Mouse (Mus musculus): Measurements from ENCODE around the gene Slc25a25. TPM values are rescaled to one million over a fixed set of nuclear protein-coding genes. Genes with fewer than 3 reads are reported as not detected.
"Not testable (repeated sequence)": the region's sequence is repeated elsewhere in the genome, so short reads cannot be mapped to it uniquely, and the experiment has no call there.

Gene Slc25a25
- polyA plus RNA-seq, 1 experiment from 2014 or later, result 14.8 TPM

- 2% methylated on average over 5 of the region's 5 CpGs for WGBS
- H3K9ac ChIP-seq (ENCODE audit: low read depth, low read length), result no peak overlapping the region
- no peaks in the 10 kb centered on the region for H3K36me3 ChIP-seq (ENCODE audit: control insufficient read depth, insufficient read depth, low read length)
- H3K4me3 ChIP-seq (ENCODE audit: low read length), result no peak overlapping the region
- H3K9me3 ChIP-seq (ENCODE audit: control insufficient read depth, low read length), result no peaks in the 10 kb centered on the region
- ATAC-seq (ENCODE audit: low FRiP score, low TSS enrichment), result peak; percentile 37; the same call in 1 of the 2 replicates
- H3K4me2 ChIP-seq (replicated peaks; ENCODE audit: low read depth, low read length), result no peak overlapping the region
- H3K27ac ChIP-seq (ENCODE audit: low read depth, low read length), result no peak overlapping the region
- no peaks in the 10 kb centered on the region for H3K4me1 ChIP-seq (ENCODE audit: control insufficient read depth, insufficient read depth, low read length)
- H3K27me3 ChIP-seq (ENCODE audit: control insufficient read depth, insufficient read depth, low read length), result no peaks in the 10 kb centered on the region
Observed at GRCm38 (mm10) chr2:32488679-32489078, 37.4 kb upstream of the Slc25a25 start.

DNA sequence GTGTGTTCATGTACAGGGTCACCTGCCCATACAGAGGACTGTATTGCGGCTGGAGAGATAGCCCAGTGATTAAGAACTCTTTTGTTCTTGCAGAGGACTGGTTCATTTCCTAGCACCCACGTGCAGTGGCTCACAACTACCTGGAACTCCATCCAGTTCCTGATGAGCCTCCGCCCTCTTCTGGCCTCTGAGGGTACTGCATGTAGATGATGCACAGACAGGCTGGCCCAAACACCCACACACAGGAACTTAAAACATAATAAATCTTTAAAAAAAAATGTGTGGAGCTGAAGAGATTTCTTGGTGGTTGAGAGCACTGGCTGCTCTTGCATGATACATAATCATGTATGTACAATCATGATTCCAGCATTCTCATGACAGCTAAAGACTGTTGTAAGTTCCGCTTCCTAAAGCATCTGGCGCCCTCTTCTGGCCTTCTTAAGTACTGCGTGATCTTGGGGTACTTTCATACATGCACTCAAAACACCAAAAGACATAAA, 35.9 kb upstream of the Slc25a25 start:
- Histone ChIP-seq H3K9me3 (ENCODE audit: control insufficient read depth, low read length) (no peaks in the 10 kb centered on the region), H3K9ac (ENCODE audit: low read depth, low read length) (no peak overlapping the region), H3K4me2 (replicated peaks; ENCODE audit: low read depth, low read length) (no peak overlapping the region), H3K4me1 (ENCODE audit: control insufficient read depth, insufficient read depth, low read length) (no peaks in the 10 kb centered on the region), H3K27me3 (ENCODE audit: control insufficient read depth, insufficient read depth, low read length) (no peaks in the 10 kb centered on the region), H3K27ac (ENCODE audit: low read depth, low read length) (no peak overlapping the region), H3K36me3 (ENCODE audit: control insufficient read depth, insufficient read depth, low read length) (no peaks in the 10 kb centered on the region), H3K4me3 (ENCODE audit: low read length) (no peak overlapping the region)
- ATAC-seq (ENCODE audit: low FRiP score, low TSS enrichment), result peak; percentile 60
- 8% methylated on average over 6 of the region's 6 CpGs for WGBS

DNA sequence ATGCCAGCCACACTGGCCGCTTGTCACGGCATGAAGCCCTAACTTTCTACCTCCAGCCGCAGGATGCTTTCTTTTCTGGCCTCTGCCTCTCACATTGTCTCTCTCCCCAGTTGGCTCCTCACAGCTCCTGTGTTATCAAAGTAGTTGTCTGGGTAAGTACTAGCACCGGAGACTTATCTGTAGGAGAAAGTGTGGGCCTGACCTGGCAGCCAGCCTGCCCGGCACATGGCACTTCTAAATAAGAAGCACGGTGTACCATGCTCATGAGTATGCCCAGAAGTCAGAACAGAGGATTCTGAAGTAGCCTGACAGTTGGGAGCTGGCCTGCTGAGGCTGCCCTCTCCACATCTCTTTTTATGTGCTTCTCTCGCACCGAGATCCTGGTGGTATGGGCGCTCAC, 34.9 kb upstream of the Slc25a25 start:
- no peak for ATAC-seq (ENCODE audit: low FRiP score, low TSS enrichment)
- Histone ChIP-seq H3K27ac (ENCODE audit: low read depth, low read length) (no peak overlapping the region), H3K36me3 (ENCODE audit: control insufficient read depth, insufficient read depth, low read length) (no peaks in the 10 kb centered on the region), H3K9ac (ENCODE audit: low read depth, low read length) (no peak overlapping the region), H3K4me2 (replicated peaks; ENCODE audit: low read depth, low read length) (no peak overlapping the region), H3K4me3 (ENCODE audit: low read length) (no peak overlapping the region), H3K4me1 (ENCODE audit: control insufficient read depth, insufficient read depth, low read length) (no peaks in the 10 kb centered on the region), H3K9me3 (ENCODE audit: control insufficient read depth, low read length) (no peaks in the 10 kb centered on the region), H3K27me3 (ENCODE audit: control insufficient read depth, insufficient read depth, low read length) (no peaks in the 10 kb centered on the region)
- 96% methylated on average over 9 of the region's 9 CpGs for WGBS

- Histone ChIP-seq H3K9me3 (ENCODE audit: control insufficient read depth, low read length) (no peaks in the 10 kb centered on the region), H3K36me3 (ENCODE audit: control insufficient read depth, insufficient read depth, low read length) (no peaks in the 10 kb centered on the region), H3K27me3 (ENCODE audit: control insufficient read depth, insufficient read depth, low read length) (no peaks in the 10 kb centered on the region), H3K4me3 (ENCODE audit: low read length) (no peak overlapping the region), H3K4me2 (replicated peaks; ENCODE audit: low read depth, low read length) (no peak overlapping the region), H3K4me1 (ENCODE audit: control insufficient read depth, insufficient read depth, low read length) (no peaks in the 10 kb centered on the region), H3K9ac (ENCODE audit: low read depth, low read length) (no peak overlapping the region; the same call in 1 of the 2 replicates), H3K27ac (ENCODE audit: low read depth, low read length) (no peak overlapping the region)
- 79% methylated on average over 4 of the region's 4 CpGs for WGBS
- ATAC-seq (ENCODE audit: low FRiP score, low TSS enrichment), result no peak
Observed at GRCm38 (mm10) chr2:32485751-32486150, 34.5 kb upstream of the Slc25a25 start.

- H3K4me3 ChIP-seq (ENCODE audit: low read length), result no peak overlapping the region
- no peak overlapping the region; the same call in 1 of the 2 replicates for H3K9ac ChIP-seq (ENCODE audit: low read depth, low read length)
- WGBS, result 69% methylated on average over 6 of the region's 6 CpGs
- no peak overlapping the region for H3K27ac ChIP-seq (ENCODE audit: low read depth, low read length)
- H3K4me2 ChIP-seq (replicated peaks; ENCODE audit: low read depth, low read length), result no peak overlapping the region
- no peaks in the 10 kb centered on the region for H3K36me3 ChIP-seq (ENCODE audit: control insufficient read depth, insufficient read depth, low read length)
- H3K4me1 ChIP-seq (ENCODE audit: control insufficient read depth, insufficient read depth, low read length), result no peaks in the 10 kb centered on the region
- no peaks in the 10 kb centered on the region for H3K9me3 ChIP-seq (ENCODE audit: control insufficient read depth, low read length)
- no peak for ATAC-seq (ENCODE audit: low FRiP score, low TSS enrichment)
- no peaks in the 10 kb centered on the region for H3K27me3 ChIP-seq (ENCODE audit: control insufficient read depth, insufficient read depth, low read length)
Observed at GRCm38 (mm10) chr2:32484933-32485332, 33.7 kb upstream of the Slc25a25 start.

DNA sequence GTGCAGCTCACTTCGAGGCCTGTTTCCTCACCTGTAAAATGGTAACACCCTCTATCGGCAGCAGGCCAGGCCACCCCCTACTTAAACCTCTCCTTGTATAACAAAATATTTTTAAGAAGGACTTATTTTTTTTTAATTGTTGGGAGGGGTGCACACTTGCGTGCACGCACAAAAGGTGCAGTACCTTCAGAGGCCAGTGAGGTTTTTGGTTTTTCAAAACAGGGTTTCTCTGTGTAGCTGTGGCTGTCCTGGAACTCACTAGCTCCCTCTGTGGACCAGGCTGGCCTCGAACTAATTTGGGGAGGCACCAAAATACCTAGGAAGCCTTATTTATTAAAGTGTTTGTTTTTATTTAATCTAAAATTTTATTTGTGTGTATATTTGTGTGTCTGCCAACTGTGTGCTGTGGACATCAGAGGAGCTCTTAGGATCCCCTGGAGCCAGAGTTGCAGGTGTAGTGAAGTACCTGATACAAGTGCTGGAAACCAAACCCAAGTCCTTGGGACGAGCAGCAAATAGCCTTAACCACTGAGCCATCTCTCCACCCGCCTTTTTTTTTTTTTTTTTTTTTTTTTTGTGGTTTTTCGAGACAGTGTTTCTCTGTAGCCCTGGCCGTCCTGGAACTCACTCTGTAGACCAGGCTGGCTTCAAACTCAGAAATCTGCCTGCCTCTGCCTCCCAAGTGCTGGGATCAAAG, 32.1 kb upstream of the Slc25a25 start:
- no peaks in the 10 kb centered on the region for H3K36me3 ChIP-seq (ENCODE audit: control insufficient read depth, insufficient read depth, low read length)
- no peaks in the 10 kb centered on the region for H3K9me3 ChIP-seq (ENCODE audit: control insufficient read depth, low read length)
- 71% methylated on average over 9 of the region's 9 CpGs for WGBS
- H3K27ac ChIP-seq (ENCODE audit: low read depth, low read length), result no peak overlapping the region
- no peak for ATAC-seq (ENCODE audit: low FRiP score, low TSS enrichment)
- no peak overlapping the region for H3K4me2 ChIP-seq (replicated peaks; ENCODE audit: low read depth, low read length)
- no peaks in the 10 kb centered on the region for H3K27me3 ChIP-seq (ENCODE audit: control insufficient read depth, insufficient read depth, low read length)
- H3K9ac ChIP-seq (ENCODE audit: low read depth, low read length), result no peak overlapping the region
- no peak overlapping the region for H3K4me3 ChIP-seq (ENCODE audit: low read length)
- no peaks in the 10 kb centered on the region for H3K4me1 ChIP-seq (ENCODE audit: control insufficient read depth, insufficient read depth, low read length)

DNA sequence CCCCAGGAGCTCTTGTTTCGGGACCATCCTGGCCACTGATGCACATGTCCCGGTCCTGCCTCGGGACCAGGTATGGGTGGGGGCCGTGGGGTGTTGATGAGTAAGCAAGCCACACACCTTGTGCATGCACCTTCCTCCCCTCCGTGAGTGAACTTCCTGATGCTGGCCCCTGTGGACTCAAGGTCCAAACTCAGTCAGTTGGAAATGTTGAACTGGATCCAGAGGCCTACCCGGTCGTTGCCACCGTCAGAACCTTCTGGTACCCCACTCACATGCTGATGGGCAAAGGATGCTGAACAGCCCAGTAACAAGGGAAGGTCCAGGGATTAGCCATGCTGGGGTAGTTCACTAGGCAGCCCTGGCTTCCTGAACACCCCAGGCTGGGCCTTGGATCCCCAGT, 31.1 kb upstream of the Slc25a25 start:
- Histone ChIP-seq H3K4me2 (replicated peaks; ENCODE audit: low read depth, low read length) (no peak overlapping the region), H3K4me3 (ENCODE audit: low read length) (no peak overlapping the region), H3K36me3 (ENCODE audit: control insufficient read depth, insufficient read depth, low read length) (no peaks in the 10 kb centered on the region), H3K27ac (ENCODE audit: low read depth, low read length) (no peak overlapping the region), H3K27me3 (ENCODE audit: control insufficient read depth, insufficient read depth, low read length) (no peaks in the 10 kb centered on the region), H3K9ac (ENCODE audit: low read depth, low read length) (no peak overlapping the region), H3K9me3 (ENCODE audit: control insufficient read depth, low read length) (no peaks in the 10 kb centered on the region), H3K4me1 (ENCODE audit: control insufficient read depth, insufficient read depth, low read length) (no peaks in the 10 kb centered on the region)
- ATAC-seq (ENCODE audit: low FRiP score, low TSS enrichment), result no peak
- WGBS, result 88% methylated on average over 8 of the region's 8 CpGs

- not testable (repeated sequence) for H3K4me1 ChIP-seq (ENCODE audit: control insufficient read depth, insufficient read depth, low read length); H3K27me3 ChIP-seq (ENCODE audit: control insufficient read depth, insufficient read depth, low read length); H3K36me3 ChIP-seq (ENCODE audit: control insufficient read depth, insufficient read depth, low read length); H3K9me3 ChIP-seq (ENCODE audit: control insufficient read depth, low read length); H3K27ac ChIP-seq (ENCODE audit: low read depth, low read length); H3K4me2 ChIP-seq (replicated peaks; ENCODE audit: low read depth, low read length); H3K9ac ChIP-seq (ENCODE audit: low read depth, low read length); ATAC-seq (ENCODE audit: low FRiP score, low TSS enrichment); H3K4me3 ChIP-seq (ENCODE audit: low read length)
- WGBS, result 100% methylated on average over 4 of the region's 9 CpGs
Observed at GRCm38 (mm10) chr2:32475361-32475760, 24.1 kb upstream of the Slc25a25 start.

GRCm38 (mm10) chr2:32471681-32472061, 20.4 kb upstream of the Slc25a25 start:
- Histone ChIP-seq H3K36me3 (ENCODE audit: control insufficient read depth, insufficient read depth, low read length) (no peaks in the 10 kb centered on the region), H3K9ac (ENCODE audit: low read depth, low read length) (no peak overlapping the region), H3K4me1 (ENCODE audit: control insufficient read depth, insufficient read depth, low read length) (no peaks in the 10 kb centered on the region), H3K4me3 (ENCODE audit: low read length) (no peak overlapping the region), H3K27me3 (ENCODE audit: control insufficient read depth, insufficient read depth, low read length) (no peaks in the 10 kb centered on the region), H3K27ac (ENCODE audit: low read depth, low read length) (no peak overlapping the region), H3K9me3 (ENCODE audit: control insufficient read depth, low read length) (peaks cover 3% of the 10 kb centered on the region; the same call in 1 of the 2 replicates), H3K4me2 (replicated peaks; ENCODE audit: low read depth, low read length) (no peak overlapping the region)
- no peak for ATAC-seq (ENCODE audit: low FRiP score, low TSS enrichment)
- WGBS, result 78% methylated on average over 6 of the region's 6 CpGs

All from kidney, embryonic 14.5 days (tissue).